Mouse (Mus musculus) adrenal gland, adult 10 weeks (tissue): ENCODE measurements around the gene Cdc37. TPM values are rescaled to one million over a fixed set of nuclear protein-coding genes. Genes with fewer than 3 reads are reported as not detected.

ENCODE experiments used
- polyA plus RNA-seq: library from polyadenylated mRNA; stranded (reverse); fragments of 350-450 nt; fragmentation: Illumina TruSeq; extraction: RNeasy Lipid Tissue Mini Kit (QIAGEN cat#74804); gene quantifications from one replicate; pipeline ENCODE4 v1.2.3, GENCODE M21; 2014; ENCODE audit warnings: low read depth, low replicate concordance

Gene Cdc37
- polyA plus RNA-seq, result 13.1 TPM

DNA sequence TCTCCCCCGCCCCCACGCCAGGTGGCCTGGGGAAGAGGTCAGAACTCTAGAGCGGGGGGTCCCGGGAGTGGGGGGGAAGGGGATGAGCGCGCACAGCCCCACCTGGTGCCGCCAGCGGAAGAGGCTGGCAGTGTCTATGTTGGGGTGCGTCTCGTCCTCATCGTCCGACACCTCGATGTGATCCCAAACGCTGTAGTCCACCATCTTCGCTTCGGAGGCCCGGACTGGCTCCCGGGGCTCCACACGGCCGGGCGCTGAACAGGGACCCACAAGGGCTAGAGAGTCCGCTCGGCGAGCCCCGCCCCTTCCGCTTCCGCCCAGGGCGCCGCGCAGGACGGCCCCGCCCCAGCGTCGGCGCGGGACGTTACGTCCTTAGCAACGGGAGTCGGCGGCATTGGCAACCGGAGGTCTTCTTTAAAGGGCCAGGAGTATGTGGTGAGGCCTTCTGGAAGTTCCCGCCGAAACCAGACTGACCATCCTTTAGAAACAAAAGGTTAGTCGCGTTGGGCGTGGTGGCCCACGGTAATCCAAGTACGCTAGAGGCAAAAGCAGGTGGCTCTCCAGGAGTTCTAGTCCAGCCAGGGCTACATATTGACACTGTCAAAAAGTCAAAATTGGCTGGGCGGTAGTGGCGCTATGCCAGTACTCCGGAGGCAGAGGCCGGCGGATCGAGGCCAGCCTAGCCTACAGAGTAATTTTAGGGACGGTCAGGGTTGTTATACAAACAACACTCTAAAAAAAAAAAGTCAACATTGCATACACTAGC is at the start of gene Cdc37:
Gene Cdc37 (minus strand): TSS at position 329 of the 766 bp plus-strand sequence.

GRCm38 (mm10) chr9:21165041-21165951 is 15.5 kb upstream of the Cdc37 start, which contains the start of gene Pde4a:
TSS of gene Pde4a (plus strand) at chr9:21165714.

GRCm38 (mm10) chr9:21131059-21131956 is 18.5 kb downstream of the Cdc37 start, which contains the start of gene Tyk2:
TSS of gene Tyk2 (minus strand) at chr9:21131243.

DNA sequence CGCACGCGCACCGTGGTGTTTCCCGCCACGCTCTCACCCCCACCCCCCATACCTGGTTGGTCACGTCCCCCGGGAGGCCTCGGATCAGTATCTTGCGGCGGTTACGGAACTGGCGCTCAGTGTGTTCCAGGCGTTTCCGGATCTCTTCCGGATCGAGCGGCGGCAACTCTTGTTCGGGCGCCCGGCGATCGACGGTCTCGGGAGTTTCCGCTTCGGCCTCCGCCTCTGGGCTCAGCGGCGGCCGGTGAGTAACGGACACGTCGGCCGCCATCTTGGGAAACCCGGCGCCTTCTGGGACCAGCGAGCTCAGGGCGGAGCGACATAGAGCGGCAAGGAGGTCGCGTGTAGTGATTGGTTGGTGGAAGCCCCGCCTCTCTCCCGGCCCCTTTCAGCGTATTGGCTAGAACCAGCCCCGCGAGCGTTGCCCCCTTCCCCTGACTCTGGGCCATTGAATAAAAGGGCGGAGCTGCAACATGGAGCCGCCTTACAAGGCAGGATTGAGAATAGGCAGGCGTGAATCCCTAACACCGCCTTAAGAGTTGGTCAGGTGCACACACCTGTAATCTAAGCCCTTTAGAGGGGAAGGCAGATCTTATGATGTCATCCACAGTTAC is 58.0 kb downstream of the Cdc37 start, which contains the start of the genes Gm38431 and Raver1:
Gene Gm38431 (minus strand): TSS at position 291 of the 614 bp plus-strand sequence.
Gene Raver1 (minus strand): TSS at position 302 of the 614 bp plus-strand sequence.

Other genes with a start within 250 kb of the Cdc37 start
- 12.0 TPM for gene Dnmt1, start 190.1 kb downstream of the Cdc37 start, polyA plus RNA-seq
- gene S1pr2, start 173.2 kb downstream of the Cdc37 start, polyA plus RNA-seq, result 3.0 TPM
- 1.1 TPM for gene Mrpl4, start 147.2 kb downstream of the Cdc37 start, polyA plus RNA-seq
- gene Icam1, start 134.0 kb downstream of the Cdc37 start, polyA plus RNA-seq, result 3.1 TPM
- not detected for gene Icam4, start 120.6 kb downstream of the Cdc37 start, polyA plus RNA-seq
- not detected for gene Icam5, start 117.9 kb downstream of the Cdc37 start, polyA plus RNA-seq
- gene Zglp1, start 82.9 kb downstream of the Cdc37 start, polyA plus RNA-seq, result not detected
- not detected for gene Gm49373, start 76.9 kb downstream of the Cdc37 start, polyA plus RNA-seq
- not detected for gene Fdx1l, start 76.4 kb downstream of the Cdc37 start, polyA plus RNA-seq
- gene Gm38431, start 58.0 kb downstream of the Cdc37 start, polyA plus RNA-seq, result 2.4 TPM
- gene Raver1, start 58.0 kb downstream of the Cdc37 start, polyA plus RNA-seq, result 10.4 TPM
- 1.3 TPM for gene Tyk2, start 18.7 kb downstream of the Cdc37 start, polyA plus RNA-seq
- 0.87 TPM for gene Pde4a, start 15.7 kb upstream of the Cdc37 start, polyA plus RNA-seq
- gene Keap1, start 89.4 kb upstream of the Cdc37 start, polyA plus RNA-seq, result 10.0 TPM
- gene S1pr5, start 98.5 kb upstream of the Cdc37 start, polyA plus RNA-seq, result not detected
- gene Atg4d, start 115.3 kb upstream of the Cdc37 start, polyA plus RNA-seq, result 1.5 TPM
- 5.5 TPM for gene Kri1, start 138.0 kb upstream of the Cdc37 start, polyA plus RNA-seq
- gene Cdkn2d, start 141.4 kb upstream of the Cdc37 start, polyA plus RNA-seq, result 7.1 TPM
- not detected for gene Ap1m2, start 162.4 kb upstream of the Cdc37 start, polyA plus RNA-seq
- 23.9 TPM for gene Slc44a2, start 170.7 kb upstream of the Cdc37 start, polyA plus RNA-seq
- 20.9 TPM for gene Ilf3, start 217.9 kb upstream of the Cdc37 start, polyA plus RNA-seq